Mouse (Mus musculus) spleen, postnatal 4 days (tissue): ENCODE results near the gene Il1r2.

Experiments used
- DNase-seq, 2 experiments: peaks; one replicate each; pipeline ENCODE4 v3.0.0; 2022; ENCODE audit warnings: low spot score in 2 of 2

Il1r2 gene

GRCm38 (mm10) chr1:40059122-40059774 lies 14.6 kb upstream of the Il1r2 start:
- DNase-seq, result no peak

GRCm38 (mm10) chr1:40061359-40061758 lies 12.5 kb upstream of the Il1r2 start:
- no peak for DNase-seq

GRCm38 (mm10) chr1:40063409-40063808 lies 10.5 kb upstream of the Il1r2 start:
- DNase-seq, result no peak

- no peak for DNase-seq
These were observed 9.4 kb upstream of the Il1r2 start for GRCm38 (mm10) chr1:40064508-40064907.

- DNase-seq, result no peak
These were observed 1.3 kb upstream of the Il1r2 start for GRCm38 (mm10) chr1:40072558-40072957.

GRCm38 (mm10) chr1:40077328-40077727 lies 3.4 kb downstream of the Il1r2 start:
- DNase-seq, result no peak

GRCm38 (mm10) chr1:40081041-40081440 lies 7.2 kb downstream of the Il1r2 start:
- DNase-seq, result no peak

- DNase-seq, result no peak
These were observed 10.5 kb downstream of the Il1r2 start for GRCm38 (mm10) chr1:40084386-40084785.

GRCm38 (mm10) chr1:40085403-40086182 lies 11.7 kb downstream of the Il1r2 start:
- peak; percentile 33 to 65 for DNase-seq

- DNase-seq, result no peak
These were observed 17.3 kb downstream of the Il1r2 start for GRCm38 (mm10) chr1:40091160-40091559.

- DNase-seq, result no peak
These were observed 18.7 kb downstream of the Il1r2 start for GRCm38 (mm10) chr1:40092541-40092940.

GRCm38 (mm10) chr1:40094601-40095304 lies 20.9 kb downstream of the Il1r2 start:
- DNase-seq, result no peak

- no peak for DNase-seq
These were observed 21.7 kb downstream of the Il1r2 start for GRCm38 (mm10) chr1:40095585-40095984.

GRCm38 (mm10) chr1:40106306-40106705 lies 32.4 kb downstream of the Il1r2 start:
- no peak for DNase-seq

- DNase-seq, result no peak
These were observed 32.8 kb downstream of the Il1r2 start for GRCm38 (mm10) chr1:40106719-40107118.

- DNase-seq, result no peak
These were observed 34.3 kb downstream of the Il1r2 start for GRCm38 (mm10) chr1:40107971-40108749.

- DNase-seq, result no peak
These were observed 35.9 kb downstream of the Il1r2 start for GRCm38 (mm10) chr1:40109736-40110135.

- DNase-seq, result no peak
These were observed 41.4 kb downstream of the Il1r2 start for GRCm38 (mm10) chr1:40115271-40115670.

GRCm38 (mm10) chr1:40116422-40116821 lies 42.5 kb downstream of the Il1r2 start:
- peak; percentile 76 to 90 for DNase-seq

- no peak for DNase-seq
These were observed 43.7 kb downstream of the Il1r2 start for GRCm38 (mm10) chr1:40117565-40117964.

GRCm38 (mm10) chr1:40124237-40124636 lies 50.4 kb downstream of the Il1r2 start:
- no peak for DNase-seq

- DNase-seq, result no peak
These were observed 54.6 kb downstream of the Il1r2 start for GRCm38 (mm10) chr1:40128481-40128880.
